In the genomic region with DNA sequence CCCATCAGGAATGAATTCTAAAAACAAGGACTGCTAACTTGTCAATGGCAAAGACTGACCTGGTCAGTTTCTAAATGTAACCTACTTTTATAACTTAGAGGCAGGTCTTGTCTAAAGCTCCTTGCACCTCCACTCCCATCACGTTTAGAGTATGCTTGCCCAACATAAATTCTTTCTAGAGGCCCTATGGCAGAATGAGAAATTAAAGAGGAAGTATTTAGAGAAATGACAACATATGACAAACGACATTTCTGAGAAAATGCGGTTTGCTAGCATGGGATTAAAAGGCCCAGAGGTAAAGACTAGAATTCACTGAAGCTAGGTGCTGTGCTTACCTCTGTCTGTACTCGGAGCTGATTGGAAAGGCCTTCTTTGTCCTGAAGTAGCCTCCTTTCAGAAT, we compare ENCODE assay signal across 21 mouse cellular contexts.
"Had no signal": no experiment of that assay in that cellular context is flagged by ENCODE, and none has a peak within 500 bp of the region (broad histone marks: within the 10 kb centered on the region; RNA-seq: fewer than 3 reads in every experiment).

No protein-coding gene starts in this region.

- H3K4me1 ChIP-seq: neural tube, embryonic 12.5 days had no signal

- H3K27ac ChIP-seq: liver, embryonic 13.5 days; liver, embryonic 15.5 days; lung, embryonic 15.5 days; macrophage; midbrain, embryonic 13.5 days; midbrain, embryonic 15.5 days; neural tube, embryonic 12.5 days; stomach, embryonic 15.5 days; stomach, postnatal 0 days had no signal

- H3K4me3 ChIP-seq: liver, embryonic 13.5 days; liver, embryonic 15.5 days; lung, embryonic 15.5 days; megakaryocyte, embryonic 14.5 days; midbrain, embryonic 13.5 days; midbrain, embryonic 15.5 days; neural tube, embryonic 12.5 days; stomach, embryonic 15.5 days had no signal

- DNase-seq: liver, embryonic 13.5 days; liver, postnatal 0 days; lung, adult 2 months; lung, postnatal 14 days; lung, postnatal 36 days; right cerebral cortex, postnatal 25 days; right cerebral cortex, postnatal 4 days; spleen, adult 18-20 months; thymus, adult 2 months; thymus, postnatal 25 days; thymus, postnatal 4 days had no signal

- ATAC-seq: liver, postnatal 0 days; lung, postnatal 0 days; midbrain, embryonic 13.5 days; midbrain, embryonic 15.5 days had no signal
